ENCODE assay signal across 8 mouse cellular contexts in the genomic region with DNA sequence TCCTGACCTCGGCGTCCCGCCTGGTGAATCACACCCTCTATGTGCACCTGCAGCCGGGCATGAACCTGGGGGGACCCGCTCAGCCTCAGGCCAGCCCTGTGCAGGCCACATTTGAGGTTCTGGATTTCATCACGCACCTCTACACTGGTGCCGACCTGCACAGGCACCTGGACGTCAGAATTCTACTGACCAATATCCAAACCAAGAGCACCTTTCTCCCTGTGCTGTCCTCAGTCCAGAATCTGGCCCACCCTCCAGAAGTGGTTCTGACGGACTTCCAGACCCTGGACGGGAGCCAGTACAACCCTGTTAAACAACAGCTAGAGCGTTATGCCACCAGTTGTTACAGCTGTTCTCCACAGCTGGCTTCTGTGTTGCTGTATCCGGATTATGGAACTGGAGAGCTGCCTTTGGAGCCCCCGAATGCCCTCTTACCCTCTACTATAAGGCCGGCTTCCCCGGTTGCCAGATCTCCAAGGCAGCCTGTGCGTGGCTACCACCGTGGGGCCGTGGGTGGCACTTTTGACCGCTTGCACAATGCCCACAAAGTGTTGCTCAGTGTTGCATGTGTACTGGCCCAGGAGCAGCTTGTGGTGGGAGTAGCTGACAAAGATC. TPM values are rescaled to one million over a fixed set of nuclear protein-coding genes. Genes with fewer than 3 reads are reported as not detected.
DNase-seq lines count a peak whose midpoint lies in the region; ATAC-seq and TF ChIP-seq lines count a peak whose summit lies in the region.

No protein-coding gene starts in this region.

- TF ChIP-seq CTCF in small intestine, adult 2 months (IDR thresholded peaks at IDR 0.05; ENCODE audit: extremely low read depth, insufficient read length, insufficient replicate concordance, low read depth, low read length): no peak

- no peaks in the 10 kb centered on the region for H3K9me3 ChIP-seq in hindbrain, embryonic 11.5 days (ENCODE audit: control insufficient read depth, low read length)
- H3K9me3 ChIP-seq in limb, embryonic 14.5 days (ENCODE audit: control insufficient read depth, low read length): no peaks in the 10 kb centered on the region

- no peak for TF ChIP-seq POLR2A in limb, embryonic 14.5 days (IDR thresholded peaks at IDR 0.05; ENCODE audit: borderline replicate concordance, extremely low read depth, insufficient read depth, insufficient read length)
- TF ChIP-seq POLR2A in small intestine, adult 2 months (IDR thresholded peaks at IDR 0.05; ENCODE audit: low read depth, low read length): no peak

- peak overlapping the region; percentile 87 for H3K27ac ChIP-seq in hindbrain, embryonic 11.5 days (ENCODE audit: low read depth, low read length)
- H3K27ac ChIP-seq in limb, embryonic 14.5 days (replicated peaks; ENCODE audit: low read depth, low read length): peak overlapping the region; percentile 78
- H3K27ac ChIP-seq in small intestine, adult 2 months (ENCODE audit: insufficient read depth, low read depth, low read length): peak overlapping the region; percentile 78

- peak overlapping the region; percentile 96 for H3K9ac ChIP-seq in hindbrain, embryonic 11.5 days (ENCODE audit: low read depth, low read length)
- peak overlapping the region; percentile 84 for H3K9ac ChIP-seq in limb, embryonic 14.5 days (ENCODE audit: low read depth, low read length, severe bottlenecking)

- peaks cover 10% of the 10 kb centered on the region for H3K4me1 ChIP-seq in hindbrain, embryonic 11.5 days (replicated peaks; ENCODE audit: control insufficient read depth, insufficient read depth, low read length)
- peaks cover 25% of the 10 kb centered on the region for H3K4me1 ChIP-seq in limb, embryonic 14.5 days (ENCODE audit: control insufficient read depth, insufficient read depth, low read length)
- H3K4me1 ChIP-seq in small intestine, adult 2 months (ENCODE audit: control insufficient read depth, insufficient read depth, insufficient read length, low read length): peaks cover 31% of the 10 kb centered on the region

- peak; percentile 18; the same call in 1 of the 2 replicates for ATAC-seq in hindbrain, embryonic 11.5 days (ENCODE audit: low FRiP score)
- no peak for ATAC-seq in limb, embryonic 14.5 days (ENCODE audit: low FRiP score, low read depth)

- H3K27me3 ChIP-seq in hindbrain, embryonic 11.5 days (ENCODE audit: control insufficient read depth, insufficient read depth, low read length): peaks cover 31% of the 10 kb centered on the region
- peaks cover 32% of the 10 kb centered on the region for H3K27me3 ChIP-seq in limb, embryonic 14.5 days (ENCODE audit: control insufficient read depth, insufficient read depth, low read length)
- peaks cover 13% of the 10 kb centered on the region for H3K27me3 ChIP-seq in small intestine, adult 2 months (ENCODE audit: control insufficient read depth, insufficient read depth, low read length)

- H3K4me2 ChIP-seq in hindbrain, embryonic 11.5 days (replicated peaks; ENCODE audit: low read depth, low read length): peak overlapping the region; percentile 86
- H3K4me2 ChIP-seq in limb, embryonic 14.5 days (replicated peaks; ENCODE audit: low read depth, low read length, severe bottlenecking): peak overlapping the region; percentile 92

- peak; percentile 93 for DNase-seq in heart, adult 11 months
- DNase-seq in heart, postnatal 4 days: no peak
- peak; percentile 55 for DNase-seq in MN1 (ENCODE audit: low spot score)
- DNase-seq in hindbrain, embryonic 11.5 days (ENCODE audit: low spot score): no peak
- no peak for DNase-seq in limb, embryonic 14.5 days (ENCODE audit: low spot score)
- DNase-seq in frontal cortex, adult 2 months (ENCODE audit: extremely low spot score in 1 of 2, low spot score in 1 of 2): no peak
- no peak for DNase-seq in embryo, embryonic 10.5 days (ENCODE audit: low spot score)

- 37% methylated on average over 19 of the region's 19 CpGs for WGBS in hindbrain, embryonic 11.5 days
- 31% methylated on average over 19 of the region's 19 CpGs for WGBS in limb, embryonic 14.5 days
- 13% methylated on average over 19 of the region's 19 CpGs for WGBS in small intestine, adult 2 months

- peak overlapping the region; percentile 88 for H3K4me3 ChIP-seq in hindbrain, embryonic 11.5 days (ENCODE audit: low read depth, low read length)
- peak overlapping the region; percentile 67 for H3K4me3 ChIP-seq in limb, embryonic 14.5 days (replicated peaks; ENCODE audit: low read length)
- peak overlapping the region; percentile 84 for H3K4me3 ChIP-seq in small intestine, adult 2 months (ENCODE audit: low read depth, low read length)

- no peaks in the 10 kb centered on the region for H3K36me3 ChIP-seq in hindbrain, embryonic 11.5 days (ENCODE audit: control insufficient read depth, insufficient read depth, low read length)
- H3K36me3 ChIP-seq in limb, embryonic 14.5 days (ENCODE audit: control insufficient read depth, insufficient read depth, low read length): peaks cover 6% of the 10 kb centered on the region; the same call in 1 of the 2 replicates
- H3K36me3 ChIP-seq in small intestine, adult 2 months (ENCODE audit: control insufficient read depth, insufficient read depth, low read length): peaks cover under 1% of the 10 kb centered on the region

RNA-seq across cellular contexts. Expression of gene Coasy, which starts 0.8 kb away (rescaled TPM):
- 10 to 100 TPM; 15.4 to 16.2 TPM for total RNA-seq in heart, postnatal 4 days (2021)
- polyA plus RNA-seq in hindbrain, embryonic 11.5 days (2014; fragmentation: Nextera tagmentation; extraction: Ambion mirVana): 50.9 and 51.6 TPM in 2 replicates
- 49.1 and 64.3 TPM in 2 replicates for polyA plus RNA-seq in limb, embryonic 14.5 days (2012; rRNA removed)
- polyA plus RNA-seq in limb, embryonic 14.5 days (2014; fragmentation: Nextera tagmentation; extraction: Ambion mirVana): 41.9 and 43.3 TPM in 2 replicates
- polyA plus RNA-seq in small intestine, adult 2 months (2012; rRNA removed): 26.3 and 38.9 TPM in 2 replicates
- 30.8 and 34.1 TPM in 2 replicates for polyA plus RNA-seq in frontal cortex, adult 2 months (2012; rRNA removed)

RNA-seq across cellular contexts. Expression of gene Mlx, which starts 3.9 kb away (rescaled TPM):
- total RNA-seq in heart, postnatal 4 days (2021): 10 to 100 TPM; 17.5 to 17.7 TPM
- polyA plus RNA-seq in hindbrain, embryonic 11.5 days (2014; fragmentation: Nextera tagmentation; extraction: Ambion mirVana): 57.1 and 57.3 TPM in 2 replicates
- polyA plus RNA-seq in limb, embryonic 14.5 days (2012; rRNA removed): 40.2 and 61.6 TPM in 2 replicates
- 42.4 and 44.4 TPM in 2 replicates for polyA plus RNA-seq in limb, embryonic 14.5 days (2014; fragmentation: Nextera tagmentation; extraction: Ambion mirVana)
- 54.1 and 100 TPM in 2 replicates for polyA plus RNA-seq in small intestine, adult 2 months (2012; rRNA removed)
- polyA plus RNA-seq in frontal cortex, adult 2 months (2012; rRNA removed): 52.0 and 56.0 TPM in 2 replicates

RNA-seq across cellular contexts. Expression of gene Hsd17b1, which starts 5.0 kb away (rescaled TPM):
- not detected for total RNA-seq in heart, postnatal 4 days (2021)
- polyA plus RNA-seq in hindbrain, embryonic 11.5 days (2014; fragmentation: Nextera tagmentation; extraction: Ambion mirVana): not detected in 2 replicates
- 0.23 and 0.42 TPM in 2 replicates for polyA plus RNA-seq in limb, embryonic 14.5 days (2012; rRNA removed)
- not detected in 2 replicates for polyA plus RNA-seq in limb, embryonic 14.5 days (2014; fragmentation: Nextera tagmentation; extraction: Ambion mirVana)
- polyA plus RNA-seq in small intestine, adult 2 months (2012; rRNA removed): 0.20 and 0.28 TPM in 2 replicates
- polyA plus RNA-seq in frontal cortex, adult 2 months (2012; rRNA removed): 0.46 and 0.55 TPM in 2 replicates

RNA-seq across cellular contexts. Expression of gene Psmc3ip, which starts 12.0 kb away (rescaled TPM):
- total RNA-seq in heart, postnatal 4 days (2021): 10 to 100 TPM; 11.7 to 13.6 TPM
- 54.3 and 54.8 TPM in 2 replicates for polyA plus RNA-seq in hindbrain, embryonic 11.5 days (2014; fragmentation: Nextera tagmentation; extraction: Ambion mirVana)
- polyA plus RNA-seq in limb, embryonic 14.5 days (2012; rRNA removed): 15.7 and 24.3 TPM in 2 replicates
- polyA plus RNA-seq in limb, embryonic 14.5 days (2014; fragmentation: Nextera tagmentation; extraction: Ambion mirVana): 32.9 and 36.5 TPM in 2 replicates
- polyA plus RNA-seq in small intestine, adult 2 months (2012; rRNA removed): 0.22 and 0.46 TPM in 2 replicates
- 5.6 and 7.8 TPM in 2 replicates for polyA plus RNA-seq in frontal cortex, adult 2 months (2012; rRNA removed)

RNA-seq across cellular contexts. Expression of gene Naglu, which starts 13.4 kb away (rescaled TPM):
- total RNA-seq in heart, postnatal 4 days (2021): 10 to 100 TPM in 1 of 2 experiments, 1 to 10 TPM in 1; 9.0 to 10.1 TPM
- 5.8 and 5.9 TPM in 2 replicates for polyA plus RNA-seq in hindbrain, embryonic 11.5 days (2014; fragmentation: Nextera tagmentation; extraction: Ambion mirVana)
- polyA plus RNA-seq in limb, embryonic 14.5 days (2012; rRNA removed): 12.8 and 18.5 TPM in 2 replicates
- 9.8 and 10.3 TPM in 2 replicates for polyA plus RNA-seq in limb, embryonic 14.5 days (2014; fragmentation: Nextera tagmentation; extraction: Ambion mirVana)
- 11.8 and 19.1 TPM in 2 replicates for polyA plus RNA-seq in small intestine, adult 2 months (2012; rRNA removed)
- 11.8 and 13.0 TPM in 2 replicates for polyA plus RNA-seq in frontal cortex, adult 2 months (2012; rRNA removed)

Comparison
In these comparisons a context has a peak if more than half of its experiments do, and no peak if none do; other contexts are left out.
1. DNase-seq: peak in heart, adult 11 months (single experiment) and MN1 (single experiment); none in heart, postnatal 4 days (single experiment), hindbrain, embryonic 11.5 days (single experiment), limb, embryonic 14.5 days (single experiment), frontal cortex, adult 2 months (0 of 2) and embryo, embryonic 10.5 days (single experiment).
2. Peak in every context shown above with its lines, with median percentiles within 50 percentile points of each other: H3K27ac ChIP-seq and H3K4me3 ChIP-seq.